Mouse (Mus musculus): ENCODE measurements at regions not wholly inside any gene's neighbourhood (a gene's known extent, or its start where the extent isn't known, plus 50 kb on each side); places are given as distances from the start of the nearest gene placed in this dataset.

- DNase-seq = no peak
Measured at GRCm38 (mm10) chr10:42093176-42093759, 75.0 kb upstream of the Armc2 start.

DNA sequence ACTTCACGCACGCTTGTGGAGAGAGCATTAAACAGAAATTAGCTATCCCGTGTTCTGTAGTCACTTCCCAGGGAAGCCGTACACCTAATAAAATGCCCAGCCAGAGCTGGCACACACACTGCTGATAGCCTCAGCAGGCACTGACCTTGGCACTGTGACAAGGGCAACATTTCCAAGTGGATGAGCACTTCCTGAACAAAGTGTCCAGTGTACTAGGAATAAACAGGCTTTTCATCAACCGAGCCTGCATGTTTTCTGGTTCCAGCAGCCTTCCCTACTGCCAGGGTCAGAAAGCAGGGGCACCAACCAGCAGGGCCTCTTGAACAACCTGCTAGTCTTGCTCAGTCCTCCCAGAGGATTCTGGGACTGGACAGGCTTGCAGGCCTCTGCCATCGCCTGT lies 74.3 kb upstream of the Armc2 start:
- peak; percentile 91 for DNase-seq

DNA sequence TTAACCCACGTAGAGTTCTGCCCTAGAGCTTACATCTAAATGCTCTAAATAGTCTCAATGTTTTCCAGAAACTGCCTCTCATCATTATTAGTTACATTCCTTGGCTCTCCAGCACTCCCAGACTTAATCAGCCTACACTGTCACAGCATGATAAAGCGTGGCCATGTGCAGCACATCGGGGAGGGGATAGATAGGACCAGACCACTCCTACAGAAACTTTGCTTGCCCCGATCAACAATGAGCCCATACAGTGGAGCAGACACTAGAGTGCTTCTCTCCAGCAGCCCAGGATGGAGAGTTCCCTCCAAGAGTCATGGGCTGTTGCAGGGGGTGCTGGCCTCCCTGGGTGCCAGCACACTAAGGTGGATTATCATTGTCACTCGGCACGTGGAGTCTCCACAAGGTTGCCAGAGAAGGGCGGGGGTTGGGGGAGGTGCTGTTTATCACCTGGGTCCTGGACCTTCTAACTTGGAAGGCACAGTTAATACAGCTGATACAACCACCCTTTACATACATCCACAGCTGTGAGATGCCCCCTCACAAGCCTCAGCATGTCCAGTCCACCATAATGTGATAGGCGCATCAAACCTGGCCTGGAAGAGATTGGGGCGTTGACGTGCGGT lies 73.4 kb upstream of the Armc2 start:
- peak; percentile 26 for DNase-seq

DNA sequence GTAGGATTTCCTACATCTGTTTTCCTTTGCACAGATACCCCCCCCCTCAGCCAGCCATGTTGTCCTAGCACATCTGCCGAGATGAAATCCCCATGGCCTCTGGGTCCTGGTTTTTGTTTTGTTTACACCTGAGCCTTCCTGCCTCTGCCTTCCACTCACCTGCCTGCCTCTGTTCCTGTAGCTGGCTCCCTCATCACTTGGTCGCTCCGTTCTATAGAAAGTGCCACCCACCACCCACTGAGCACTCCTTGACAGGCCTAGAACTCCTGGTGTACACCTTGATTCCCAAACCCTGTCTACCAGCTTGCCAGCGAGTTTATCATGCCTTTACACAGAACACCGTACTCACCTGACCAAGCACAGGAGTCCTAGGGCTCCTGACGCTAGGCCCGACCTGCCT lies 72.6 kb upstream of the Armc2 start:
- peak; percentile 22 for DNase-seq

DNA sequence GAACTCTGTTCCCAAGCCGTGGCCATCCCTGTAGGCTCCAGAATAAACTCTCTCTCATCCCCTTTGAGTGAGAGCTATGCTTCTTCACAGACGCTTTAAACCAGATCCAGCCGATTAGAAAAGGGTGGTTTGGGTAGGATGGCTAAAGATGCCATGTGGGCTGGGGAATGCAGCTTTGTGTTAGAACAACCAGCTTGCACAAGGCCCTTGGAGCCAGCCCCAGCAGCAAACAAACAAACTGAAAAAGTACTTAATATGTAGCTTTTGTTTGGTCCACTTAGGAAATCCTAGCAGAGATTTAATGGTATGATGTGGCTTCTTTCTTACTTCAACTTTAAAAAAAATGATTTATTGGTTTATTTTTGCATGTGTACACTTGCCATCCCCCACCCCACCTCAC lies 71.9 kb upstream of the Armc2 start:
- no peak for DNase-seq

- peak; percentile 20 for DNase-seq
Measured at GRCm38 (mm10) chr10:42089686-42090085, 71.4 kb upstream of the Armc2 start.

DNA sequence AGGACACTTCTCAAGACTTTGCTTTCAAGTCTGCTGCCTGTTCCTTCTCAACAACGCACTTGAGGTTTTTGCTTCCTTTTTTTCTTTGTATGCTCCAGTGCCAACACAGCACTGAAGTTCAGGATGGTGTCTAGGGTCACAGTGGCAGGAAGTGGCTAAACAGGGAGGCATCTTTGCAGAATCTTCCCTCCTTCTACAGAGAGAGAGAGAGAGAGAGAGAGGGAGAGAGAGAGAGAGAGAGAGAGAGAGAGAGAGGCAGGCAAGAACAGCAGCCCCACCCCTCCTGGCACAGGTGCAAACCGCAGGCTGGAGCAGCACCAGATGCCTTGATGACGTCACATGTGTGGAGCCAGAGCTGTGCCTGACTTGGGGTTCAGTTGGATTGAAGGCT lies 71.0 kb upstream of the Armc2 start:
- peak; percentile 21 for DNase-seq

- no peak for DNase-seq
Measured at GRCm38 (mm10) chr10:42088570-42089234, 70.5 kb upstream of the Armc2 start.

DNA sequence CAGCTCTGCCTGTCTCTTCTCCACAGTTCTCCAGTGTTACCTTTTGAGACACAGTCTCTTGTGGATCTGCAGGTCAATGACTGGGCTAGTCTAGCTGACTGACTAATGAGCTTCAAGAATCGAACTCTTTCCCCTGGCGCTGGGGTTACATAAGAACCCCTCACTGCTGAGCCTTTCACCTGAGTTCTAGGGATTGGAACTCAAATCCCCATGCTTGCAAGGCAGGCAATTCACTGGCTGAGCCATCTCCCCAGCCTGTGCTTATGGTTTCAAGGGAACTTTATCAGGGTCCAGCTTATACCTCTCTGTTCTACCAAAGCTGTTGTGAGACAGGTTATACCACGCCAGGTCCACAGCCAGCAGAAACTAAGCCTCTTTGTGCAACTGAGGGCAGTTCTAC lies 69.7 kb upstream of the Armc2 start:
- no peak for DNase-seq

- no peak for DNase-seq
Measured at GRCm38 (mm10) chr10:42086691-42087090, 68.4 kb upstream of the Armc2 start.

DNA sequence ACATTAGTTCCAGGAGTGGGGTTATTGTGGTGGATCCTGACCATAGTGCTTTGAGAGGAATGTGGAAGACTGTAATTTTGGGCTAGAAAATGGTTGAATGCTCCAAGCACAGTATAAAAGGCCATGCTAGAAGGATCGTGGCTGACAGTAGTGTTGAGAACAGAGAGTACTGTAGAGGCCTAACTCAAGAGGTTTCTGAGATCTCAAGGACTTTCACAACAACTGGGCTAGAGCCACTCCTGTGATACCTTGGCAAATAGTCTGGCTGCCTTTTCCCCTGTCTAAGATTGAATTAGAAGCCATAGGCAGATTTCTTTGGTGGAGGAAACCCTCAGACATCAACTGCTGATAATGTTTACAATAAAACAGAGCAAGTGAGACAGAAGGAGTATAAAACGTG lies 67.1 kb upstream of the Armc2 start:
- no peak for DNase-seq

GRCm38 (mm10) chr10:42082227-42082840 lies 64.1 kb upstream of the Armc2 start:
- no peak for DNase-seq

- DNase-seq = no peak
Measured at GRCm38 (mm10) chr10:42079775-42080174, 61.5 kb upstream of the Armc2 start.

- no peak for DNase-seq
Measured at GRCm38 (mm10) chr10:42076711-42077110, 58.5 kb upstream of the Armc2 start.

GRCm38 (mm10) chr10:42075545-42075944 lies 57.3 kb upstream of the Armc2 start:
- no peak for DNase-seq

- DNase-seq = no peak
Measured at GRCm38 (mm10) chr10:42072758-42073157, 54.5 kb upstream of the Armc2 start.

DNA sequence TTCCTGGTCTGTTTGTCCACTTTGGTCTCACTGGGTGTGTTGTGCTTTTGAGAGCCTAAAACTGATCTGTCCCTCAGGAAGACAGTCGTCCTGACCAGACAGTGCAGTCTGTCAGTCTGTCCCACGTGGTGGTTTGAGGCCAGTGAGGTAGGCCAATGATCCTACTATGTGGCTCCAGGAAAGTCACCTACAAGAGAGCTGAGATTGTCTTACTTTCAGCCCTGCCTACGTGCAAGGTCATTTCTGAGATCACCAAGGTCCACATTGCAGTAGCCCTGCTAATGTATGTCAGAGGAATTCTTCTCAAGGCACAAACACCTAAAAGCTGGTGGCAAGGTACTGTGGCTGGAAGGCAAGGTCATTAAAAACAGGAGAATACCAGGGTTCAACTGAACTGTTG lies 53.9 kb upstream of the Armc2 start:
- no peak for DNase-seq

- no peak for DNase-seq
Measured at GRCm38 (mm10) chr10:42071404-42072024, 53.3 kb upstream of the Armc2 start.

- DNase-seq = peak; percentile 87
Measured at GRCm38 (mm10) chr10:42070611-42071403, 52.6 kb upstream of the Armc2 start.

DNA sequence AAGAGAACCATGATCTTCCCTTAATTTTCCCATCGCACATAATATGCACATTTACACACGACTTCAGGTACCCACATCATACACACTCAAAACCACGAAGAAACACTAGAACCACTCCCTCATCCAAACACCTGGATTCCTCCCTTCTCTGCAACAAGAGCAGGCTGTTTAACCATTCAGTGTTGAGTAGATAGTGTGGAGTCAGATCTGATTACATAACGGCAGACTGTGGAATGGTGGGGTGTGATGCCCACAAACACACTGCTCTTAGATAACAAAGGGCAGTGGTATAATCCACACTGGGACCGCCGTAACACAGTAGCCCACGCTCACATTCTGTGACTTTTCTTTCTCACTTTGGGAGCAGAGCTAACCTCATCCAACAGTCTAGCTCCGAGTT lies 51.5 kb upstream of the Armc2 start:
- no peak for DNase-seq

DNA sequence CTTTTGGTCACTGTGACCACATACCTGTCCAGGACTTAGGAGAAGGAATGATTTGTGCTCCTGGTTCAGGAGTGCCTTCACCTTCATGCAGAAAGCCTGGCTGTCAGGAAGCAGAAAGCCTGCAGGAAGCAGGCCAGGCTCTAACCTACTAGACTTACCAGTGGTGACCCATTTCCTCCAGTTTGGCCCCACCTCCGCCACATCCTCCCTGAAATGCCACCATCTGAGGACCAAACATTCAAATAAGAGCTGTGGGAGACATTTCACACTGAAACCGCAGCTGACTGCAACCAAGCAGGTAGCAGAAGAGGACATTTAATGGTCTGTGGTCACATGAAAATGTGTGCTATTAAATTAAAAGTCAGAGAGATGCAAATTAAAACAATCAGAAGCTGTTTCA lies 50.3 kb upstream of the Armc2 start:
- no peak for DNase-seq

Measured in cerebellum, adult 9-11 months (tissue).